Mouse (Mus musculus) thymus, postnatal 14 days (tissue): ENCODE measurements at regions not wholly inside any gene's neighbourhood (a gene's known extent, or its start where the extent isn't known, plus 50 kb on each side); places are given as distances from the start of the nearest gene placed in this dataset.

Experiments
- DNase-seq: peaks from one replicate; pipeline ENCODE4 v3.0.0; 2021

- DNase-seq: no peak
Measured at GRCm38 (mm10) chr15:63667536-63667935, 177.4 kb downstream of the Gsdmc2 start.

GRCm38 (mm10) chr15:63665517-63665916 lies 179.5 kb downstream of the Gsdmc2 start:
- no peak for DNase-seq

- DNase-seq: no peak
Measured at GRCm38 (mm10) chr15:63664877-63665276, 180.1 kb downstream of the Gsdmc2 start.

GRCm38 (mm10) chr15:63662183-63662582 lies 182.8 kb downstream of the Gsdmc2 start:
- no peak for DNase-seq

GRCm38 (mm10) chr15:63658031-63658521 lies 186.9 kb downstream of the Gsdmc2 start:
- no peak for DNase-seq

GRCm38 (mm10) chr15:63652216-63652961 lies 192.6 kb downstream of the Gsdmc2 start:
- DNase-seq: peak; percentile 89

- no peak for DNase-seq
Measured at GRCm38 (mm10) chr15:63651120-63651519, 193.9 kb downstream of the Gsdmc2 start.

- peak; percentile 23 for DNase-seq
Measured at GRCm38 (mm10) chr15:63648142-63648989, 196.6 kb downstream of the Gsdmc2 start.

GRCm38 (mm10) chr15:63624814-63625213 lies 220.2 kb downstream of the Gsdmc2 start:
- DNase-seq: no peak

- no peak for DNase-seq
Measured at GRCm38 (mm10) chr15:63624249-63624648, 220.7 kb downstream of the Gsdmc2 start.

GRCm38 (mm10) chr15:63616506-63617208 lies 228.3 kb downstream of the Gsdmc2 start:
- peak; percentile 9 for DNase-seq

- DNase-seq: no peak
Measured at GRCm38 (mm10) chr15:63614191-63614590, 230.8 kb downstream of the Gsdmc2 start.

GRCm38 (mm10) chr15:63613120-63613519 lies 231.9 kb downstream of the Gsdmc2 start:
- no peak for DNase-seq

- DNase-seq: peak; percentile 51
Measured at GRCm38 (mm10) chr15:63611161-63611560, 233.8 kb downstream of the Gsdmc2 start.

- DNase-seq: no peak
Measured at GRCm38 (mm10) chr15:63603100-63603714, 241.8 kb downstream of the Gsdmc2 start.

GRCm38 (mm10) chr15:63601543-63601942 lies 243.4 kb downstream of the Gsdmc2 start:
- peak; percentile 61 for DNase-seq

- DNase-seq: no peak
Measured at GRCm38 (mm10) chr15:63592758-63593463, 252.1 kb downstream of the Gsdmc2 start.

GRCm38 (mm10) chr15:63559293-63559692 lies 285.7 kb downstream of the Gsdmc2 start:
- no peak for DNase-seq

- no peak for DNase-seq
Measured at GRCm38 (mm10) chr15:63558691-63559090, 286.3 kb downstream of the Gsdmc2 start.

- no peak for DNase-seq
Measured at GRCm38 (mm10) chr15:63557816-63558215, 287.2 kb downstream of the Gsdmc2 start.

- DNase-seq: no peak
Measured at GRCm38 (mm10) chr15:63553597-63553996, 291.4 kb downstream of the Gsdmc2 start.
